Mouse (Mus musculus) liver, embryonic 16.5 days (tissue): ENCODE results near the gene Ip6k3. TPM values are rescaled to one million over a fixed set of nuclear protein-coding genes. Genes with fewer than 3 reads are reported as not detected.
A peak's percentile ranks its signal among the peaks of the same experiment; 100 is the strongest.

Experiments used
- ATAC-seq: fragments of 200-750 bp; cut with Nextera tagmentation; 2 replicates; pipeline ENCODE4 v1.8.0; 2017; ENCODE audit warnings: low read depth, mild to moderate bottlenecking, moderate number of reproducible peaks, moderate library complexity
- H3K27ac ChIP-seq: fragments of 300-500 bp; sonication (generic); 2 replicates; pipeline ENCODE4 v1.5.1; 2014; ENCODE audit warnings: mild to moderate bottlenecking, low read length
- H3K27me3 ChIP-seq: fragments of 300-500 bp; sonication (generic); 2 replicates; pipeline ENCODE4 v1.6.1; 2014; ENCODE audit warnings: low read depth, low read length, mixed read lengths; ENCODE audit not compliant: control insufficient read depth, insufficient read depth
- H3K36me3 ChIP-seq: fragments of 300-500 bp; sonication (generic); 2 replicates; pipeline ENCODE4 v1.6.1; 2014; ENCODE audit warnings: mild to moderate bottlenecking; ENCODE audit not compliant: control insufficient read depth, insufficient read depth
- H3K4me1 ChIP-seq: fragments of 300-500 bp; sonication (generic); 2 replicates; pipeline ENCODE4 v1.6.1; 2014; ENCODE audit warnings: low read depth, low read length, mixed read lengths; ENCODE audit not compliant: control insufficient read depth
- H3K4me2 ChIP-seq: fragments of 300-500 bp; sonication (generic); 2 replicates; pipeline ENCODE4 v1.6.1; 2014; ENCODE audit warnings: low read depth, low read length, mixed read lengths
- H3K4me3 ChIP-seq: fragments of 300-500 bp; sonication (generic); 2 replicates; pipeline ENCODE4 v1.5.1; 2014; ENCODE audit warnings: low read depth, mild to moderate bottlenecking, low read length
- H3K9ac ChIP-seq: fragments of 300-500 bp; sonication (generic); 2 replicates; pipeline ENCODE4 v1.6.1; 2014; ENCODE audit warnings: low read depth, low read length
- H3K9me3 ChIP-seq: fragments of 300-500 bp; sonication (generic); replicated peaks from 2 replicates; pipeline ENCODE4 v1.6.1; 2016; ENCODE audit warnings: low read length; ENCODE audit not compliant: control insufficient read depth
- WGBS: fragments of 180-500 bp; shearing (Covaris S2); extraction: QIAGEN DNeasy Blood & Tissue Kit; methylation state at CpG from one replicate; pipeline ENCODE4 v1.1.7; 2014; ENCODE audit not compliant: insufficient replicate concordance; 5-methylcytosine and 5-hydroxymethylcytosine counted together
- polyA plus RNA-seq: library from polyadenylated mRNA; unstranded; fragments of >200 nt; fragmentation: Nextera tagmentation; extraction: Ambion mirVana; gene quantifications from 2 replicates; pipeline ENCODE4 v1.2.1, GENCODE M21; 2015

The Ip6k3 gene
- polyA plus RNA-seq, 1 experiment from 2014 or later: 0.28 TPM

- no peak overlapping the region for H3K4me3 ChIP-seq
- no peaks in the 10 kb centered on the region for H3K27me3 ChIP-seq
- no peak for ATAC-seq
- H3K36me3 ChIP-seq: no peaks in the 10 kb centered on the region
- 69% methylated on average over 4 of the region's 4 CpGs for WGBS
- no peak overlapping the region for H3K4me2 ChIP-seq
- no peak overlapping the region for H3K27ac ChIP-seq
- no peaks in the 10 kb centered on the region for H3K9me3 ChIP-seq
- H3K4me1 ChIP-seq: peaks cover 15% of the 10 kb centered on the region
- H3K9ac ChIP-seq: no peak overlapping the region
Observed at GRCm38 (mm10) chr17:27160905-27161304, 6.7 kb downstream of the Ip6k3 start.

DNA sequence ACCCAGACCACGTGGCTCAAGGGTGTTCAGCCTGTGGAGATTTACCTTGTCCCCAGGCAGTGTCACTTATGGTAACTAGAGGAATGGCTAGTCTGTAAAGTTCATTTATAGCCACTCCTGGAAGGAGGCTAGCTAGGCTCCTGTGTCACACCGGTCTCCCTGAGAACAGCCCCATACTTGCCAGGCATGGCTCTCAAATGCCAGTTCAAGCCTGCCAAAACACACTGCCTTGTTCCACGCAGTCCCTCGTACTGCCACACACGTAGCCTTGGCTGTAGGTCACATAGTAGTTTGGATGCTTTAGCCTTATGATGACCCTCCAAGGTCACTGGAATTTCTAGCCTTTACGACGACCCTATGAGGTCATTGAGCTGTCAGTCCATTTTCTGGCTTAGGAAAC, 8.4 kb downstream of the Ip6k3 start:
- ATAC-seq: no peak

GRCm38 (mm10) chr17:27158439-27158838, 9.2 kb downstream of the Ip6k3 start:
- no peak overlapping the region for H3K4me3 ChIP-seq
- no peak overlapping the region for H3K4me2 ChIP-seq
- H3K4me1 ChIP-seq: peaks cover 15% of the 10 kb centered on the region
- no peak overlapping the region for H3K27ac ChIP-seq
- H3K9ac ChIP-seq: no peak overlapping the region
- H3K9me3 ChIP-seq: no peaks in the 10 kb centered on the region
- 82% methylated on average over 6 of the region's 6 CpGs for WGBS
- H3K27me3 ChIP-seq: no peaks in the 10 kb centered on the region
- ATAC-seq: no peak
- H3K36me3 ChIP-seq: no peaks in the 10 kb centered on the region

More for the DNA sequence above, 8.4 kb downstream of the Ip6k3 start:
- Histone ChIP-seq H3K9ac (no peak overlapping the region), H3K27me3 (no peaks in the 10 kb centered on the region), H3K4me3 (no peak overlapping the region), H3K4me1 (peaks cover 8% of the 10 kb centered on the region), H3K9me3 (no peaks in the 10 kb centered on the region), H3K4me2 (no peak overlapping the region), H3K36me3 (no peaks in the 10 kb centered on the region), H3K27ac (no peak overlapping the region)
- WGBS: 69% methylated on average over 7 of the region's 7 CpGs

GRCm38 (mm10) chr17:27155752-27156151, 11.8 kb downstream of the Ip6k3 start:
- Histone ChIP-seq H3K36me3 (no peaks in the 10 kb centered on the region), H3K9me3 (no peaks in the 10 kb centered on the region), H3K27ac (no peak overlapping the region), H3K4me3 (no peak overlapping the region), H3K9ac (no peak overlapping the region), H3K4me1 (peaks cover 39% of the 10 kb centered on the region), H3K27me3 (no peaks in the 10 kb centered on the region), H3K4me2 (no peak overlapping the region)
- 79% methylated on average over 8 of the region's 8 CpGs for WGBS
- ATAC-seq: no peak

DNA sequence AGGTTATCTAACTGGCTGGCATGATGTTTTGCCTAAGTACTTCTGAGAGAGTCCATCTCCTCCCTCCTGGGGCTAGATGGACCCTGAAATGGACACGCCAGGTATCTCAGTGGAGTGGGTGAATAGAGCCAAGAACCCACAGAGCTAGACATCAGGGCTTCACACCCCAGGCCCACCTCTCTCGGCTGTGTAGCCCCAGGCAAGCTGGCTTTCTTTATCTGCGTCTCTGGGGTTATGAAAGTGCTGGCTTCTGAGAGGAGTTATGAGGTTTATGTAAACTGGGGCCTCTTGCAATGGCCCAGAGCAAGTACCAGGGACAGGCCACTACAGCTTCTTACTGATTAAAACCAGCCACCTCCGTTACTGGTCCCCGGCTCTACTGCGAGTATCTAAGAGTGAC, 12.7 kb downstream of the Ip6k3 start:
- peaks cover 42% of the 10 kb centered on the region for H3K4me1 ChIP-seq
- no peak overlapping the region for H3K27ac ChIP-seq
- H3K4me2 ChIP-seq: no peak overlapping the region
- H3K27me3 ChIP-seq: no peaks in the 10 kb centered on the region
- H3K9ac ChIP-seq: no peak overlapping the region
- H3K36me3 ChIP-seq: no peaks in the 10 kb centered on the region
- H3K9me3 ChIP-seq: no peaks in the 10 kb centered on the region
- WGBS: 58% methylated on average over 6 of the region's 6 CpGs
- ATAC-seq: no peak
- no peak overlapping the region for H3K4me3 ChIP-seq

DNA sequence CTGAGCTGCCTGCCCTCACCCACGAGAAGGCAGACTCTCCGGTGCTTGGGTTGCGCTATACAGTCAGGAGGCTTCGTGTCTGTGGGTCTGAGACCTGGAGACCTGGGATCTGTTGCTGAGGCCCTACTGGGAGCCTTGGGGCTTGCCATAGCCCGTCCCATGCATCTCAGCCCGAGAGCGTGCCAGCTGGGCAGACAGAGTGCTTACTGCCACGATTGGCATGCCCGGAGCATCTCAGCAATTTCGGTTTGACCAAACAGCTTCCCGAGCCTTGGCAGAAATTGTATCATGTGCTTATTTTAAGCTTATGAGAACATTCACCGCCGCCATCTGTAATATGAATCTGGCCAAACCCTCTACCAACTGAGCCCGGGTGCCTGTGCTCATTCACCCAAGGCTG, 13.3 kb downstream of the Ip6k3 start:
- H3K27me3 ChIP-seq: no peaks in the 10 kb centered on the region
- H3K4me3 ChIP-seq: no peak overlapping the region
- 90% methylated on average over 14 of the region's 14 CpGs for WGBS
- H3K4me2 ChIP-seq: no peak overlapping the region
- peak overlapping the region; percentile 95 for H3K27ac ChIP-seq
- no peak for ATAC-seq
- peak overlapping the region; percentile 46; the same call in 1 of the 2 replicates for H3K9ac ChIP-seq
- H3K9me3 ChIP-seq: no peaks in the 10 kb centered on the region
- H3K36me3 ChIP-seq: no peaks in the 10 kb centered on the region
- peaks cover 42% of the 10 kb centered on the region for H3K4me1 ChIP-seq

GRCm38 (mm10) chr17:27153773-27154193, 13.8 kb downstream of the Ip6k3 start:
- Histone ChIP-seq H3K27me3 (no peaks in the 10 kb centered on the region), H3K4me3 (no peak overlapping the region), H3K27ac (peak overlapping the region; percentile 95), H3K9me3 (no peaks in the 10 kb centered on the region), H3K9ac (peak overlapping the region; percentile 46), H3K4me2 (no peak overlapping the region), H3K36me3 (no peaks in the 10 kb centered on the region), H3K4me1 (peaks cover 42% of the 10 kb centered on the region)
- no peak for ATAC-seq
- WGBS: 68% methylated on average over 9 of the region's 9 CpGs

DNA sequence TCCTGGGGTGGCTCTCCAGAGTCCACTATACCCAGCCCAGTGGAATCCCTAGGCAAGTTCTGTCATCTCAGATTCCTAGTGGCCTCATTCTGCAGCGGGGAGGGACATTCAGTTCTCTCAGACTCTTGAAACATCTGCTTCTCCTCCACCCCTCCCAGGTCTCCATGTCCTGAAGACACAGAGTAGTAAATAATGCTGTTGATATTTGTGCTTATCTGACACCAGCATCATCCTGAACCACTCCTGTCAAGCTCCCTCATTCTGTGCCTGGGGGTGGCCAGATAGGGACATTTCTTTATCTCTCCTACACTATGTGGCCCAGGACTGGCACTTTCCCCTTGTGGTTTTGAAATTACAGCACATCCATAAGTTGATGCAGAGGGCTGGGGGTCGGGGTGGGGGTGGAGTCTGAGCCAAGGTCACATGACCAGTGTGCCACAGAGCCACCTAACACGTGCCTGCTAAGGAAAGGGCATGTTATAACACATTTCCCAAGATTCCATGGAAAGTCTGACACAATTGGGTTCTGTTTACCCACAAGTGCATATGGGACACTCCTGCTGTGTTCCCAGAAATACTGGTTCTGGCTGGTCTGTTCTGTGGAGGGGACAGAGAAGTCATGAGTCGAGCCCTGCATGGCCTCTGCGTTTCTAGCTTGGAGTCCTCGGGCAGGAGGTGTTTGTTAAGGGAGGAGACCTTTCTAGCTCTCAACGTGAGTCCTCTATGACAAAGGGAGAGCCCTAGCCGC, 14.4 kb downstream of the Ip6k3 start:
- Histone ChIP-seq H3K9me3 (no peaks in the 10 kb centered on the region), H3K36me3 (no peaks in the 10 kb centered on the region), H3K9ac (peak overlapping the region; percentile 61), H3K4me2 (peak overlapping the region; percentile 44), H3K4me3 (no peak overlapping the region), H3K27me3 (no peaks in the 10 kb centered on the region), H3K27ac (peak overlapping the region; percentile 95), H3K4me1 (peaks cover 42% of the 10 kb centered on the region)
- peak; percentile 95 for ATAC-seq
- 26% methylated on average over 8 of the region's 8 CpGs for WGBS

- Histone ChIP-seq H3K4me2 (no peak overlapping the region), H3K27ac (no peak overlapping the region), H3K9ac (no peak overlapping the region), H3K9me3 (no peaks in the 10 kb centered on the region), H3K4me1 (peaks cover 36% of the 10 kb centered on the region), H3K36me3 (no peaks in the 10 kb centered on the region), H3K4me3 (no peak overlapping the region), H3K27me3 (no peaks in the 10 kb centered on the region)
- no peak for ATAC-seq
- 66% methylated on average over 8 of the region's 8 CpGs for WGBS
Observed at GRCm38 (mm10) chr17:27151411-27151810, 16.2 kb downstream of the Ip6k3 start.
